Comparison of ENCODE assay signal across 8 mouse cellular contexts in the genomic region with DNA sequence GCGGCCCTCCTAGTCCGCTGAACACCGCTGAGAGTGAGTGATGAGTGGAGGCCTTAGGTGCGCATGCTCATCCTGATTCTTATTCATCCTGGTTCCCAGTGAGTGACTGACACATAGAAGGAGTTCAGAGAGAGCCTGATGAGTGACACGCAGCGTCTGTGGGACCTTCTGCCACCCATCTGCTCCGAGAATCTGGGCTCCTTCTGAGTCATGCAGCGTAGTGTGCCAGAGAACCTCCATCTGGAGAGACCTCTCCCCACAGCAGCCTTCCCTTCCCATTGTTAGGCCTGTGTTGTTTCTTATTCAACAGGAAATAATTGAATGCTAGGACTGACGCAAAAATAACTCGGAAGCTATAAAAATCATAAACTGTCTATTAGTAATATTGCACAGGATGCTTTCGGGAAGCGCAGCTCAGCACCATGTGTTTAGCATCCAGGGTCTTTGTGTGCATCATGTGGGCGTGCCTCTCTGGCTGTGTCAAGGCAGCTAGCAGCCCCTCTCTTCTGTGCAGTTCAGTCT.
DNase-seq lines count a peak whose midpoint lies in the region; ATAC-seq lines count a peak whose summit lies in the region.
"Had no signal": no experiment of that assay in that cellular context is flagged by ENCODE, and none has a peak within 500 bp of the region (broad histone marks: within the 10 kb centered on the region; RNA-seq: fewer than 3 reads in every experiment).

No protein-coding gene starts in this region.

- intact Hi-C loops in left cerebral cortex, postnatal 14 days (cut with DNase I) = no loop called here

- peak; percentile 81 for ATAC-seq in hindbrain, embryonic 16.5 days
- ATAC-seq in CD4-positive, CD25-positive, alpha-beta regulatory T cell, adult 4 months = no peak

- H3K4me3 ChIP-seq in hindbrain, embryonic 16.5 days (ENCODE audit: low read length) = no peak overlapping the region
- H3K4me3 ChIP-seq: embryonic facial prominence, embryonic 12.5 days had no signal

- no peaks in the 10 kb centered on the region for H3K9me3 ChIP-seq in hindbrain, embryonic 16.5 days (ENCODE audit: control insufficient read depth, low read length)
- H3K9me3 ChIP-seq: embryonic facial prominence, embryonic 12.5 days had no signal

- no peak overlapping the region for H3K9ac ChIP-seq in hindbrain, embryonic 16.5 days (ENCODE audit: low read depth, low read length)
- H3K9ac ChIP-seq: embryonic facial prominence, embryonic 12.5 days had no signal

- DNase-seq in retina, postnatal 1 day = peak; percentile 12
- DNase-seq in retina, embryonic 14.5 days (ENCODE audit: low spot score) = no peak
- DNase-seq in left cerebral cortex, postnatal 14 days (ENCODE audit: low spot score in 2 of 2) = peak; percentile 48 to 70
- DNase-seq in urinary bladder, adult 18-20 months (ENCODE audit: low spot score in 2 of 2) = no peak
- no peak for DNase-seq in MN1 (ENCODE audit: low spot score)

- 71% methylated on average over 13 of the region's 13 CpGs for WGBS in hindbrain, embryonic 16.5 days

- H3K27ac ChIP-seq in hindbrain, embryonic 16.5 days (ENCODE audit: low read depth, low read length) = peak overlapping the region; percentile 23; the same call in 1 of the 2 replicates
- H3K27ac ChIP-seq: embryonic facial prominence, embryonic 12.5 days had no signal

- no peak overlapping the region for H3K4me2 ChIP-seq in hindbrain, embryonic 16.5 days (ENCODE audit: low read length)
- H3K4me2 ChIP-seq: embryonic facial prominence, embryonic 12.5 days had no signal

- no peaks in the 10 kb centered on the region for H3K27me3 ChIP-seq in hindbrain, embryonic 16.5 days (replicated peaks; ENCODE audit: control insufficient read depth, insufficient read depth, low read length)
- H3K27me3 ChIP-seq: embryonic facial prominence, embryonic 12.5 days had no signal

- no peaks in the 10 kb centered on the region for H3K36me3 ChIP-seq in hindbrain, embryonic 16.5 days (ENCODE audit: control insufficient read depth, insufficient read depth, low read length)
- H3K36me3 ChIP-seq: embryonic facial prominence, embryonic 12.5 days had no signal

- H3K4me1 ChIP-seq in hindbrain, embryonic 16.5 days (ENCODE audit: control insufficient read depth, insufficient read depth, low read depth, low read length) = peaks cover 4% of the 10 kb centered on the region; the same call in 1 of the 2 replicates
- H3K4me1 ChIP-seq: embryonic facial prominence, embryonic 12.5 days had no signal

Comparison
In these comparisons a context has a peak if more than half of its experiments do, and no peak if none do; other contexts are left out.
1. DNase-seq: peak in retina, postnatal 1 day (single experiment) and left cerebral cortex, postnatal 14 days (2 of 2); none in retina, embryonic 14.5 days (single experiment), urinary bladder, adult 18-20 months (0 of 2) and MN1 (single experiment).